Mouse (Mus musculus) brain, embryonic 14.5 days (tissue): ENCODE data around the gene Gm20708.

ENCODE experiments used
- CTCF ChIP-seq: fragments of 200-500 bp; IDR thresholded peaks from 2 replicates; pipeline ENCODE4 v1.5.1; 2012; ENCODE audit warnings: inconsistent platforms, mild to moderate bottlenecking, moderate library complexity, borderline replicate concordance; ENCODE audit not compliant: insufficient read depth, insufficient read length; ENCODE audit errors: extremely low read depth
- POLR2A ChIP-seq: fragments of 200-500 bp; IDR thresholded peaks from 2 replicates; pipeline ENCODE4 v1.6.1; 2012; ENCODE audit warnings: mild to moderate bottlenecking, inconsistent platforms, borderline replicate concordance; ENCODE audit not compliant: poor library complexity, insufficient read depth, insufficient read length, severe bottlenecking; ENCODE audit errors: extremely low read depth

DNA sequence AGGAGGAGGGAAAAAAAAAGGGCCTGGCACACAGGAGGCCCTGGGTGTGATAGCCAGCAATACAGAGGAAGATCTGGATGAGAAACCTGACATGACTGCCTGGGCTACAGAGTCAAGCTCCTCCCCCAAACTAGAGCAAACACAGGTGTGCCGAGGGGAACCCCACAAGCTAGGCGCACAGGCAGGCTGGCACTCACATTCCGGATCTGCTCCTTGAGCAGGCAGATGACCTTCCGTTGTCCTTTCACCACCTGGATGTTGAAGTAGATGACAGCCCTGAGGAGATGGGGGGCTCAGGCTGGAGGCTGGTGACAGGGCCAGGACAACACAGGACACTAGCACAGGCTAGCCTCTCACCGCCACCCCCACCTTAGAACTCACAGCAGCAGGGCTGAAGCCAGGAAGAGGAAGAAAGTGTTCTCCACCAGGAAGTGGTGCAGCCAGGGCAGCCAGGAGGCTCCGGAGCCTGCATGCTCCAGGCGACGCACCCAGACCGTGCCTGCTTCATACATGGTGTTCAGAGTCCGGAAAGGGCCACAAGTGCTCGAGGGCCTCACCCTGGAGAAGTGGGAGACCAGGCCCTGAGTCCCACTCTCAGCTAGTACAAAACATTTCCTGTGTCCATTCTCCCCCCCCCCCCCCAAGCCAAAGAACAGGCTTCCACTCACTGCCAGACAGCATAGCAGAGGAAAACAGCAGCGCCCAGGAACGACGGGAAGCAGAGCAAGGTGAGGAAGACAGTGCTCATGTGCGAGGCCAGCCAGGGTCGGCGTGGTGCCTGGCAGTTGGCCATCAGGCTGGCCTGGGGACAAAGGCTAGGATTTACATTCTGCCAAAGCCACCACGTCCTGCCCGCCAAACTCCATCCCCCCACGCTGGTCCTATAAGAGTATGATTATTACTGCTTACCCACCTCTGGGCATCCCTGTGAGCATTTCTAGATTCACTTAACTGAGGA is 40.5 kb upstream of the Gm20708 start:
- TF ChIP-seq POLR2A = no peak
- TF ChIP-seq CTCF = no peak
